Mouse (Mus musculus) lung, postnatal 25 days (tissue): ENCODE measurements at regions not wholly inside any gene's neighbourhood (a gene's known extent, or its start where the extent isn't known, plus 50 kb on each side); places are given as distances from the start of the nearest gene placed in this dataset.
"Not testable (repeated sequence)": the region's sequence is repeated elsewhere in the genome, so short reads cannot be mapped to it uniquely, and the experiment has no call there.

Source experiments
- DNase-seq: peaks from one replicate; pipeline ENCODE4 v3.0.0; 2022; ENCODE audit warnings: low spot score

GRCm38 (mm10) chr8:35123196-35123621, 642.4 kb upstream of the Gm19410 start:
- DNase-seq: peak; percentile 31

GRCm38 (mm10) chr8:35125179-35125578, 640.4 kb upstream of the Gm19410 start:
- no peak for DNase-seq

- DNase-seq: no peak
Observed at GRCm38 (mm10) chr8:35132281-35132680, 633.3 kb upstream of the Gm19410 start.

GRCm38 (mm10) chr8:35135630-35136029, 630.0 kb upstream of the Gm19410 start:
- DNase-seq: no peak

- DNase-seq: no peak
Observed at GRCm38 (mm10) chr8:35136643-35137042, 628.9 kb upstream of the Gm19410 start.

GRCm38 (mm10) chr8:35140775-35141174, 624.8 kb upstream of the Gm19410 start:
- no peak for DNase-seq

- DNase-seq: no peak
Observed at GRCm38 (mm10) chr8:35143018-35143656, 622.5 kb upstream of the Gm19410 start.

GRCm38 (mm10) chr8:35143684-35144083, 621.9 kb upstream of the Gm19410 start:
- no peak for DNase-seq

GRCm38 (mm10) chr8:35144401-35144800, 621.2 kb upstream of the Gm19410 start:
- DNase-seq: no peak

- DNase-seq: no peak
Observed at GRCm38 (mm10) chr8:35147481-35147880, 618.1 kb upstream of the Gm19410 start.

- DNase-seq: no peak
Observed at GRCm38 (mm10) chr8:35147967-35148366, 617.6 kb upstream of the Gm19410 start.

- DNase-seq: no peak
Observed at GRCm38 (mm10) chr8:35152585-35152984, 613.0 kb upstream of the Gm19410 start.

- no peak for DNase-seq
Observed at GRCm38 (mm10) chr8:35156272-35156671, 609.3 kb upstream of the Gm19410 start.

GRCm38 (mm10) chr8:35157711-35158110, 607.9 kb upstream of the Gm19410 start:
- no peak for DNase-seq

- peak; percentile 62 for DNase-seq
Observed at GRCm38 (mm10) chr8:35159329-35159728, 606.3 kb upstream of the Gm19410 start.

- DNase-seq: no peak
Observed at GRCm38 (mm10) chr8:35160230-35160629, 605.4 kb upstream of the Gm19410 start.

GRCm38 (mm10) chr8:35162166-35162565, 603.4 kb upstream of the Gm19410 start:
- not testable (repeated sequence) for DNase-seq

- DNase-seq: no peak
Observed at GRCm38 (mm10) chr8:35166611-35167010, 599.0 kb upstream of the Gm19410 start.

- no peak for DNase-seq
Observed at GRCm38 (mm10) chr8:35171536-35172310, 593.9 kb upstream of the Gm19410 start.

- peak; percentile 65 for DNase-seq
Observed at GRCm38 (mm10) chr8:35177314-35177713, 588.3 kb upstream of the Gm19410 start.

- no peak for DNase-seq
Observed at GRCm38 (mm10) chr8:35180075-35180474, 585.5 kb upstream of the Gm19410 start.

- no peak for DNase-seq
Observed at GRCm38 (mm10) chr8:35182141-35182540, 583.4 kb upstream of the Gm19410 start.

GRCm38 (mm10) chr8:35183423-35183822, 582.2 kb upstream of the Gm19410 start:
- no peak for DNase-seq

GRCm38 (mm10) chr8:35185165-35185564, 580.4 kb upstream of the Gm19410 start:
- DNase-seq: no peak
